Mouse (Mus musculus) v-Abl transformed pro-B cells (cell line): ENCODE measurements around the gene Pip5k1b.

Experiments
- in situ Hi-C, 2 experiments: fragments of 400-800 bp; cut with MboI; formaldehyde crosslinking; loops; one replicate each; pipeline ENCODE4 v1.15.1; 2025; ENCODE audit not compliant: unreplicated experiment in 2 of 2

The Pip5k1b gene

DNA sequence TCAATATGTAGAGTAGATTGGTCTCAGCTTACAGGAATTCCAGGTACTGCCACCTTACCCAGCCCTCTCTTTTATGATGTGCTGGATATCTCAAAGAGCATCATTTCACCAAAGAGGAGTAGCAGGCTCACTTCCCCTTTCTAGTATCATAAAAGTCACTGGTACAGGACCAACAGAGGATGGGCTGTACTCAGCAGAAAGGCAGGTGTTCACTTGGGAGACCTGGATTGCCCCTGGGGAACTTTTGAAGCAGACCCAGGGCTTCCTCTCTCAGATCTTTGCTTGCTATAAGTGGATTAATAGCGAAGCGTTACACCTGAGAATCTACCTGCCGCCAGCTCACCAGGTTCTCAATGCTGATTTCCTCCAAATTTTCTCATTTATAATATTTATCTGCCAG, 127.7 kb downstream of the Pip5k1b start:
- in situ Hi-C loops = no loop called here

DNA sequence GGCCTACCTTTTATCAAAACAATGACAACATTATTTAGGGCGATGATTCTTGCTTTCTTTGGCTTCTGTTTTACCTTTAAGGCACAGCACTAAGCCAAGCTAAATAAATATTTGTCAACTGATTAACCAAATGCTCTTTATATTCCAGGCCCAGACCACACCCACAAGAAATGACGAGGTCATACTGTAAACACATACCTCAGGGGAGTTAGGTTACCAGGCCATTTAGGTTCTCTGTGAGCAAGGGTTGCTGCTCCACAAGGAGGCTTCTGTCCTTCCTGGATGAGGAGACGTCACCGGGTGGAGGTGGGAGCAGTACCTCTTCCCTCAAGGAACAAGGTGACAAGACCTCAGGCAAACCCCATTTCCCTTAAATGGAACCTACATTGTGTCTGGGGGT, 128.4 kb downstream of the Pip5k1b start:
- in situ Hi-C loops = no loop called here

DNA sequence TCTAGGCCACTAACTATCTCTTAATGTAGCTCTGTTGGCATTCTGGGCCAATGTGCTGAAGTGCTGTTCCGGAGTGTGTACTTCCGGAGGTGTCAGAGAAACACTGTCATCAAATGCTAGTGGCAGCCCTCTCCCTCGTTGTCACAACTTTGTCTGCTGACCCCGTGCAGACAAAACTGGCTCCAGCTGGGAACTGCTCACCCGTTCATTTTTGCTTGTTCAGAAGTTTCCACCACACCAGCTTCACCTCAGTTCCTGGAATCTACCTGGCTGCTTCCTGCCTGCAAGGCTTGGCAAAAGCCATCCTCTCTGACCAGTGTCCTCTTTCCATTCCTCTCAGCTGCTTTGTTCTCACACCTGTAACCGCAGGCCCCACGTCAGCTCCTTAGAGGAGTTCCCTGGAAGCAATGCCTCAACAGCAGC, 128.9 kb downstream of the Pip5k1b start:
- in situ Hi-C loops = no loop called here

- in situ Hi-C loops = no loop called here
Measured at GRCm38 (mm10) chr19:24418030-24418429, 137.6 kb downstream of the Pip5k1b start.

- in situ Hi-C loops = no loop called here
Measured at GRCm38 (mm10) chr19:24417659-24418004, 138.0 kb downstream of the Pip5k1b start.

GRCm38 (mm10) chr19:24416975-24417658, 138.6 kb downstream of the Pip5k1b start:
- in situ Hi-C loops = no loop called here

DNA sequence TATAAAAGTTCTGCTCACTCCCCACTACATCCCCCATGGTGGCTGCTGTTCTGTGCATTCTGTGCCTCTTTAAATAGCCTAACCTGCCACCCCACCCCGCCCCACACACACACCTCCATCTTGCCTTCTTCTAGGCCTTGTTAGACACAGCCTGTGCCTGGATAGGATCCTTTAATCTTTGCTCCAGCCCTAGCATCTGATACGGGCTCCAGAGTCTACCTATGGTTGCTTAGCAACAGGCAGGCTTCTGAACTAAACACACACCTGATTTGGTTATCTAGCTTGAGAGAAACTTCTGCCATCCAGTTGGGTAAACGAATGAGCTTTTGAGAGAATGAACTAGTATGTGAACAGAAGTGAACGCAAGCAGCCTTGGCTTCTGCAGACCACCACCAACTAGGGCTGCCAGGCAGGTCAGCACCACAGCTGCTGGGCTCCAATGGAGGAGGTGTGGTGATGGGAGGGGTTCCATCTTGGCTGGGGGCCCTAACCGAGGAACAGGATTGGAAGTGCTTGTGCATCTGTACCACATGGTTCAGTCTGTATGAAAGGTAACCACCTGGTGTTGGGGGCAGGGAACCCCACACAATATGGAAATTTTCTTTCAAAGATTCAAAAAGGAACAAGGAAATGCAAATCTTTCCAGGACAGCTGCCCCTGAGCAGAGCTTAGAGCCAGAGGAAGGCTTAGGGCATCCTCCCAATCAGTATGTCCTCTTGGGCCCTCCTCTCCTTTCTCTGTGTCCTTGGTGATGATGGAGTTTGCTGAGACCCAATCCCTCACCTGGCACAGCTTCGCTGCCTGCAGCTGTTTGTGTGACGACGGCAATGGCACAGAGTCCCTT, 139.7 kb downstream of the Pip5k1b start:
- in situ Hi-C loops = no loop called here

GRCm38 (mm10) chr19:24408863-24409564, 146.7 kb downstream of the Pip5k1b start:
- in situ Hi-C loops = no loop called here

DNA sequence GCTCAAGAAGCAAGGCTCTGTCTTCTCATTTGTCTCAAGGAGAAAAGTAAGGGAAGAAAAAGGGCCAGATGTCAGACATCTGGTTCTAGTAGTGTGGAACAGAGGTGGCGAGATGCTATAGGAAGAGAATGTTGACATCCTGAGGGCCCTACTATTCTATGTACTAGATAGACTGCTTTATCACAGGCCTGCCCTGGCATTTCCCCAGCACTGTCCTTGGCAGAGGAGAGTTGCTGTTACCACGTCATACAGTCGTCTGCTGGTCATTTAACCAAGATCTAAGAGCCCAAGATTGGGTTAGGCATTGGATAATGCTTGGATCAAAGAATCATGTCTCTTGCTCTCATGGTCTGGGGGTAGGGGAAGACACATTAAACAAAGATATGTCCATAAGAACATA, 151.0 kb downstream of the Pip5k1b start:
- in situ Hi-C loops = no loop called here

DNA sequence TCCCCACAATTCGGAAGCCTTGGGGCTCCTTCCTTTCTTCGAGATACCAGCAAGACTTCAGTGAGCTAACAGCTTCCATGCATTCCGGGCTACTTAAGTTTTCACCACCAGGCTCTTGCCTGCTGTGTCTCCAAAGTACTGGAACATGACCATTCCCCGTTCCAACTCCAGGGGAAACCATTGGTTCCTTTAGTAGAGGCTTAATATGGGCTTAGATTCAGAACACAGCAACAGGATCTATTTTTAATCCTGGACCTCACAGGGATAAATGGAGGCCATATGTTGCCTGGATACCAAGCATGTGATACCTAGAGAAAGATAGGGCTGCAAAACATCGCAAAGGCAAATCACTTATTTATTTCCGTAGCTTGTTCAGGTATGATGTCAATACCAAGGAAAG, 152.4 kb downstream of the Pip5k1b start:
- in situ Hi-C loops = no loop called here

GRCm38 (mm10) chr19:24393920-24394319, 161.8 kb downstream of the Pip5k1b start:
- in situ Hi-C loops = no loop called here

GRCm38 (mm10) chr19:24391519-24392251, 164.0 kb downstream of the Pip5k1b start:
- in situ Hi-C loops = no loop called here

- in situ Hi-C loops = no loop called here
Measured at GRCm38 (mm10) chr19:24386956-24387865, 168.5 kb downstream of the Pip5k1b start.

GRCm38 (mm10) chr19:24378470-24378869, 177.2 kb downstream of the Pip5k1b start:
- in situ Hi-C loops = no loop called here

DNA sequence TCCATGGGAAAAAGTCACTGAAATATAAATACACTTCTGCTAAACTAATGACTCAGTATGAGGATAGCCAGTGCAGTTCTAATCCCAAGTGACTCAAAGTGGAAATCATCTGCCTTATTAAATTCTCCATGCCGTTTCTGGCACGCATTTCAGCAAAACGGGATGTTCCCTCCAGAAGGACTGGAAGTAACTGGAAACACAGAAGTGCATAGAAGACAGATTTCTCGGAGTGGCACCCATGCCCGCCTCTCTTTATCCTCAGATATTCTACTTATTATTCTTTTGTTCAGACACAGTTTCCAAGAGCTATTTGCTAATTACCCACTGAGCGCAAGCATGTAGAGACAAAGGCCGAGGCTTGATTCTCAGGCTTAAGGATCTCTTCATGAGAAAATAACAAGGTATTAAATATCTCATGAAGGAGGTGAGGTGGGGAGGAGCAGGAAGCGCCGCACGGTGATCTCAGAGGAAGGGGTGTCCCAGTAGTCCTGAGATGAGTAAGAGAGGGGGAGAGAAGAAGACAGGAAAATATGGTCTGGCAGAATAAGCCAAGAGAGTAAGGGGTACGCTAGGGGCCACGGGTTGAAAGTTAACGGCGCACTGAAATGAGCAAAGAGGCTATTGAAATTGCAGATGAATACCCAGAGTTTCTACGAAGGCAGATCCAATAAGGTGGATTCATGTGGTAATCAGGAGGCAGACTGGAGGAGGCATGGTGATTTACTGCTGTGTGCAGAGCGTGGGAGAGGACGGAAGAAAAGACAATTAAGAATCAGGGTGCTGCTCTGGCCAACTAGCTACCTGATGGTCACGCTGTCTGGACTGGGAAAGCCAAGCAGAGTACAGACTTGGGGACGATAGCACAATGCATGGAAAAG, 183.7 kb downstream of the Pip5k1b start:
- in situ Hi-C loops = no loop called here

DNA sequence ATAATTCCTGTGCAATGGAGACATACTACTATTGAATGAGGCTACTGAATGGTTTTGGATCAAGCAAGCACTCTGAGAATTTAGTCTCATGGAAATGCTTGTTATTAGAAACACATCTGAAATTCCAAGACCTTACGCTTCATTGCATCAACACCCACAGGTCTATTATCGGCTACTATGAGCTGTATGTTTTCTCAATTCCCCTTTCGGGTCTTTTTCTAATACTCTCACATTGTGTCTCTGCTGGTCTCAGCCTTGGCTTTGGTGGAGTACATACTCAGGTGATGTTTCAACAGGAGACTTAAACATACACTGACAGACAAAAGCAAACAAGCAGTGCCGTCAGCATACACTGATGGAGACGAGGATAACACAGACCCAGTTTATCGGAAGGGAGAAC, 187.3 kb downstream of the Pip5k1b start:
- in situ Hi-C loops = no loop called here

DNA sequence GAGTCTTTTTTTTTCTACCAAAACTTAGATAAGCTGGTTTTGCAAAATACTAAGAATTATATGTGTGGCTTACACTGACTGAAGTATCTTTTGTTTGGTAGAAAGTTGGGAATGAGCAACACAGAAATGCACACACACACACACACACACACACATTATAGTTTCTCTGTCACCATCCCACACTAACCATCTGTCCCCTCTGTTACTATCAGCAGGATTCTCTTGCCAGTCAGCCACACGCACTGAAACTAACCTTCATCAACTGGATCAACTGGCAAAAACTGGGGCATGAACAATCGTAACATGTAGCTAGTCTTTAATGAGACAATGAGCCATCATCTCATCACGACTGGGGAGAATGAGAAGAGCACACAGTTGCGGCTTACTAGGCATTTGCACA, 187.9 kb downstream of the Pip5k1b start:
- in situ Hi-C loops = no loop called here

DNA sequence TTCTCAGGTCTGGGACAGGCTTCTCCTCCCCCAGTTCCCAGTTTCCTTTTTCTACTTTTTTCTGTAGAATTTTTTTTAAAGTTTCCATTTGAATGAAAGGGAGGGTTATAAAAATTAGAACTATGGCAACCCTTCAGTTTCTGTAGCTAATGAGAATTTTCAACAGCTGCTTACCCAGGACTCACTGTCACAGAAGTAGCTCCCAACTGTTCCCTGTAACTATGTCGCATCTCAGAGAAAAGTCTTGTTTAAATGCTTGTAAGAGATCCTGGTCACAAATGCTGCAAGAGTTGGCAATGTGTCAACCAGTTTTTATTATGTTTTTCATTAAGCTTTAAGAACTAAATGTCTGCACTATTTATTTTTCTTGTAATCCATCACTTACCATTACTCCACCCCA, 188.9 kb downstream of the Pip5k1b start:
- in situ Hi-C loops = no loop called here
